Comparison of ENCODE assay signal across 16 mouse cellular contexts in the genomic region with DNA sequence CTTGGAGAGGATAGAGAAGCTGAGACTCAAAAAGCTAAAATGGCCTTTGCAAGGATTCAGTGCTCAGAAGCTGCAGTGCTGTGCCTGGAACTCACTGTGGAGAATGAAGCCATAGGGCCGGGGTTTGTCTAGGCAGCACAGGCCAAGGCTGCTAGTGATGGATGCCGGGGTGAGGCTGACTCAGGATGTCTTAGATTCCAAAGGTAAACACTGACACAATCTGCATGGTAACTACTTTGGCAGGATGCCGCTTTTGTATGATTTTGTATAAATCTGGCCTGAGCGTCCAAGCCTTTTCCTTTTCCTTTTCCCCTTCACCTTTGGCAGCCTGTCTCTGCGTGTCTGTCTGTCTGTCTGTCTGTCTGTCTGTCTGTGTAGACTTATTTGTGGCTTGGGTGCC. TPM values are rescaled to one million over a fixed set of nuclear protein-coding genes. Genes with fewer than 3 reads are reported as not detected.
DNase-seq lines count a peak whose midpoint lies in the region; ATAC-seq and TF ChIP-seq lines count a peak whose summit lies in the region.
"Had no signal": no experiment of that assay in that cellular context is flagged by ENCODE, and none has a peak within 500 bp of the region (broad histone marks: within the 10 kb centered on the region; RNA-seq: fewer than 3 reads in every experiment).

No protein-coding gene starts in this region.

- no peak overlapping the region for H3K27ac ChIP-seq in intestine, embryonic 16.5 days (ENCODE audit: low read length)
- H3K27ac ChIP-seq in intestine, embryonic 15.5 days, result no peak overlapping the region
- H3K27ac ChIP-seq in lung, embryonic 14.5 days (ENCODE audit: low read depth), result no peak overlapping the region
- no peak overlapping the region for H3K27ac ChIP-seq in stomach, postnatal 0 days (replicated peaks)
- H3K27ac ChIP-seq: hindbrain, embryonic 14.5 days; stomach, embryonic 15.5 days had no signal

- 58% methylated on average over 5 of the region's 5 CpGs for WGBS in intestine, embryonic 16.5 days
- WGBS in intestine, embryonic 15.5 days, result 54% methylated on average over 5 of the region's 5 CpGs
- WGBS in lung, embryonic 14.5 days, result 44% methylated on average over 5 of the region's 5 CpGs
- WGBS in stomach, postnatal 0 days, result 21% methylated on average over 5 of the region's 5 CpGs

- no peak overlapping the region for H3K4me2 ChIP-seq in intestine, embryonic 16.5 days (ENCODE audit: low read depth, low read length)
- H3K4me2 ChIP-seq in intestine, embryonic 15.5 days (replicated peaks), result no peak overlapping the region
- H3K4me2 ChIP-seq in lung, embryonic 14.5 days, result no peak overlapping the region
- no peak overlapping the region for H3K4me2 ChIP-seq in stomach, postnatal 0 days (replicated peaks; ENCODE audit: low read depth)
- H3K4me2 ChIP-seq: hindbrain, embryonic 14.5 days; liver, embryonic 11.5 days; stomach, embryonic 15.5 days had no signal

- H3K9ac ChIP-seq in intestine, embryonic 16.5 days (ENCODE audit: low read depth, low read length), result no peak overlapping the region
- no peak overlapping the region for H3K9ac ChIP-seq in intestine, embryonic 15.5 days
- no peak overlapping the region for H3K9ac ChIP-seq in lung, embryonic 14.5 days
- H3K9ac ChIP-seq in stomach, postnatal 0 days (ENCODE audit: low read length), result no peak overlapping the region
- H3K9ac ChIP-seq: hindbrain, embryonic 14.5 days; stomach, embryonic 15.5 days had no signal

- no peaks in the 10 kb centered on the region for H3K9me3 ChIP-seq in intestine, embryonic 16.5 days (ENCODE audit: control insufficient read depth, low read length)
- no peaks in the 10 kb centered on the region for H3K9me3 ChIP-seq in intestine, embryonic 15.5 days
- no peaks in the 10 kb centered on the region for H3K9me3 ChIP-seq in lung, embryonic 14.5 days (ENCODE audit: low read depth, low read length)
- H3K9me3 ChIP-seq in stomach, postnatal 0 days (ENCODE audit: control insufficient read depth, low read length), result no peaks in the 10 kb centered on the region
- H3K9me3 ChIP-seq: stomach, embryonic 15.5 days had no signal

- no peak for TF ChIP-seq EP300 in stomach, postnatal 0 days (optimal IDR thresholded peaks at IDR 0.05)

- H3K36me3 ChIP-seq in intestine, embryonic 16.5 days (ENCODE audit: control insufficient read depth, insufficient read depth, low read length), result no peaks in the 10 kb centered on the region
- no peaks in the 10 kb centered on the region for H3K36me3 ChIP-seq in intestine, embryonic 15.5 days
- no peaks in the 10 kb centered on the region for H3K36me3 ChIP-seq in lung, embryonic 14.5 days (ENCODE audit: insufficient read depth)
- H3K36me3 ChIP-seq in stomach, postnatal 0 days (ENCODE audit: control insufficient read depth, insufficient read depth, low read length), result no peaks in the 10 kb centered on the region
- H3K36me3 ChIP-seq: stomach, embryonic 15.5 days had no signal

- peaks cover 4% of the 10 kb centered on the region for H3K4me1 ChIP-seq in intestine, embryonic 16.5 days (ENCODE audit: control insufficient read depth, insufficient read depth, low read length)
- 0 out of 2 replicates have a peak, but pooled peaks cover 5% of the 10 kb centered on the region for H3K4me1 ChIP-seq in intestine, embryonic 15.5 days (replicated peaks)
- H3K4me1 ChIP-seq in lung, embryonic 14.5 days (ENCODE audit: insufficient read depth), result no peaks in the 10 kb centered on the region; the same call in 1 of the 2 replicates
- no peaks in the 10 kb centered on the region for H3K4me1 ChIP-seq in stomach, postnatal 0 days (replicated peaks; ENCODE audit: control insufficient read depth, insufficient read depth)

- no peaks in the 10 kb centered on the region for H3K27me3 ChIP-seq in intestine, embryonic 16.5 days (replicated peaks; ENCODE audit: control insufficient read depth, insufficient read depth, low read length)
- no peaks in the 10 kb centered on the region for H3K27me3 ChIP-seq in intestine, embryonic 15.5 days (replicated peaks)
- H3K27me3 ChIP-seq in lung, embryonic 14.5 days (ENCODE audit: insufficient read depth, low read length), result no peaks in the 10 kb centered on the region
- no peaks in the 10 kb centered on the region for H3K27me3 ChIP-seq in stomach, postnatal 0 days (ENCODE audit: control insufficient read depth, insufficient read depth, low read length)
- H3K27me3 ChIP-seq: Patski; stomach, embryonic 15.5 days had no signal

- TF ChIP-seq CTCF in lung, embryonic 14.5 days (IDR thresholded peaks at IDR 0.05; ENCODE audit: low read depth), result no peak
- no peak for TF ChIP-seq CTCF in stomach, postnatal 0 days (IDR thresholded peaks at IDR 0.05; ENCODE audit: low read depth)

- peak; percentile 45 to 64 for DNase-seq in kidney, adult 8-10 months
- DNase-seq in lung, embryonic 14.5 days, result peak; percentile 75
- no peak for DNase-seq in stomach, postnatal 0 days (ENCODE audit: low spot score)
- no peak for DNase-seq in cerebellum, postnatal 25 days
- no peak for DNase-seq in ovary, postnatal 10 days (ENCODE audit: low spot score)
- DNase-seq: cerebellum, adult 11-12 months; embryo, embryonic 11 days; right cerebral cortex, postnatal 14 days; thymus, postnatal 4 days had no signal

- 0 out of 2 replicates have a peak, but pooled peaks have one; percentile 49 for ATAC-seq in intestine, embryonic 16.5 days
- ATAC-seq in intestine, embryonic 15.5 days, result no peak
- ATAC-seq in lung, embryonic 14.5 days (ENCODE audit: insufficient read depth), result peak; percentile 42; the same call in 1 of the 2 replicates
- 0 out of 2 replicates have a peak, but pooled peaks have one; percentile 38 for ATAC-seq in stomach, postnatal 0 days (ENCODE audit: low FRiP score, low TSS enrichment)
- ATAC-seq: Patski had no signal

- H3K4me3 ChIP-seq in intestine, embryonic 16.5 days (ENCODE audit: low read length), result no peak overlapping the region
- no peak overlapping the region for H3K4me3 ChIP-seq in intestine, embryonic 15.5 days (replicated peaks)
- H3K4me3 ChIP-seq in lung, embryonic 14.5 days (ENCODE audit: low read depth, low read length), result no peak overlapping the region
- H3K4me3 ChIP-seq in stomach, postnatal 0 days (ENCODE audit: low read depth, low read length), result no peak overlapping the region
- H3K4me3 ChIP-seq: erythroblast, embryonic 14.5 days; stomach, embryonic 15.5 days had no signal

RNA-seq across cellular contexts. Expression of a gene that starts 49.5 kb away (rescaled TPM):
- 0.76 and 1.1 TPM in 2 replicates for polyA plus RNA-seq in intestine, embryonic 16.5 days (2015; fragmentation: Nextera tagmentation; extraction: Ambion mirVana)
- polyA plus RNA-seq in intestine, embryonic 15.5 days (2015; fragmentation: Nextera tagmentation; extraction: Ambion mirVana), result 0.77 and 1.1 TPM in 2 replicates
- polyA plus RNA-seq in lung, embryonic 14.5 days (2014; fragmentation: Nextera tagmentation; extraction: Ambion mirVana), result 1.6 and 2.1 TPM in 2 replicates
- polyA plus RNA-seq in stomach, postnatal 0 days (2015; fragmentation: Nextera tagmentation; extraction: Ambion mirVana), result 0.30 and 0.39 TPM in 2 replicates
- polyA plus RNA-seq: erythroblast, embryonic 14.5 days had no signal

Comparison
In these comparisons a context has a peak if more than half of its experiments do, and no peak if none do; other contexts are left out.
1. DNase-seq: peak in kidney, adult 8-10 months (2 of 2) and lung, embryonic 14.5 days (single experiment); none in stomach, postnatal 0 days (single experiment), cerebellum, postnatal 25 days (0 of 2) and ovary, postnatal 10 days (single experiment).